Mouse (Mus musculus) frontal cortex, adult 2 months (tissue): Measurements from ENCODE around the gene Bclaf1. TPM values are rescaled to one million over a fixed set of nuclear protein-coding genes. Genes with fewer than 3 reads are reported as not detected.

Experiments
- DNase-seq, 2 experiments: peaks; one replicate each; pipeline ENCODE4 v3.0.0; 2022; ENCODE audit warnings: low spot score in 1 of 2; ENCODE audit errors: extremely low spot score in 1 of 2
- polyA plus RNA-seq: library from polyadenylated mRNA; depleted of rRNA; stranded (reverse); fragments of >200 nt; gene quantifications from 2 replicates; pipeline ENCODE4 v1.2.3, GENCODE M21; 2012

Bclaf1 gene
- polyA plus RNA-seq, 1 experiment: 86.7 TPM

- DNase-seq: no peak
These were observed 1.7 kb downstream of the Bclaf1 start for GRCm38 (mm10) chr10:20313941-20314340.

DNA sequence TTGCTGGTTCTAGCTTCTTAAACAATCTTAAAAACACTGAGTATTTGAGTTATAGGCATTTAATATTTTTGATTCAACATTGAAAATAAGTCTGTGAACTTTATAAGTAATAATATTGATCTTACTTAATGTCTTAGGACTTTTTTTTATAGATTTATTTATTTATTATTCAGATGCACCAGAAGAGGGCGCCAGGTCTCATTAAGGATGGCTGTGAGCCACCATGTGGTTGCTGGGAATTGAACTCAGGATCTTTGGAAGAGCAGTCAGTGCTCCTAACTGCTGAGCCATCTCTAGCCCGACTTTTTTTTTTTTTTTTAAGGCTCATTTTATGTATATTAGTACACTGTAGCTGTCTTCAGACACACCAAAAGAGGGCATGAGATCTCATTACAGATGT is 2.5 kb downstream of the Bclaf1 start:
- no peak for DNase-seq

GRCm38 (mm10) chr10:20317466-20317865 is 5.2 kb downstream of the Bclaf1 start:
- no peak for DNase-seq

- DNase-seq: no peak
These were observed 14.0 kb downstream of the Bclaf1 start for GRCm38 (mm10) chr10:20326226-20326625.

- DNase-seq: no peak
These were observed 19.0 kb downstream of the Bclaf1 start for GRCm38 (mm10) chr10:20331262-20331661.

DNA sequence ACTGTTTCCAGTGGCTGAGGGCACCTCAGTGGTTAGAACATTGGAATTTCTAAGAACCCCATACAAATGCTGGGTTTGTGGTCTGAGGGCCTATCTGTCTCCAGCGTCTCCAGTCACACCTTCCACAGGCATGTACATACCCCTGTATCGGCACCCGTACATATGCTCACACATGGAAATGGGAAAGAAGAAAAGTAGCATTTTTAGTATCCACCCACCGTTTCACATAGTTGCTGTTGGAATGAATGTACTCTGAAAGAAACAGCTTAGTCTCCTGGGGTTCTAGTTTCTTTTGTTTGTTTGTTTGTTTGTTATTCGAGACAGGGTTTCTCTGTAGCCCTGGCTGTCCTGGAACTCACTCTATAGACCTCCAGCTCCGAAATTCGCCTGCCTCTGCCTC is 25.6 kb downstream of the Bclaf1 start:
- DNase-seq: no peak

GRCm38 (mm10) chr10:20345736-20346135 is 33.5 kb downstream of the Bclaf1 start:
- no peak for DNase-seq

DNA sequence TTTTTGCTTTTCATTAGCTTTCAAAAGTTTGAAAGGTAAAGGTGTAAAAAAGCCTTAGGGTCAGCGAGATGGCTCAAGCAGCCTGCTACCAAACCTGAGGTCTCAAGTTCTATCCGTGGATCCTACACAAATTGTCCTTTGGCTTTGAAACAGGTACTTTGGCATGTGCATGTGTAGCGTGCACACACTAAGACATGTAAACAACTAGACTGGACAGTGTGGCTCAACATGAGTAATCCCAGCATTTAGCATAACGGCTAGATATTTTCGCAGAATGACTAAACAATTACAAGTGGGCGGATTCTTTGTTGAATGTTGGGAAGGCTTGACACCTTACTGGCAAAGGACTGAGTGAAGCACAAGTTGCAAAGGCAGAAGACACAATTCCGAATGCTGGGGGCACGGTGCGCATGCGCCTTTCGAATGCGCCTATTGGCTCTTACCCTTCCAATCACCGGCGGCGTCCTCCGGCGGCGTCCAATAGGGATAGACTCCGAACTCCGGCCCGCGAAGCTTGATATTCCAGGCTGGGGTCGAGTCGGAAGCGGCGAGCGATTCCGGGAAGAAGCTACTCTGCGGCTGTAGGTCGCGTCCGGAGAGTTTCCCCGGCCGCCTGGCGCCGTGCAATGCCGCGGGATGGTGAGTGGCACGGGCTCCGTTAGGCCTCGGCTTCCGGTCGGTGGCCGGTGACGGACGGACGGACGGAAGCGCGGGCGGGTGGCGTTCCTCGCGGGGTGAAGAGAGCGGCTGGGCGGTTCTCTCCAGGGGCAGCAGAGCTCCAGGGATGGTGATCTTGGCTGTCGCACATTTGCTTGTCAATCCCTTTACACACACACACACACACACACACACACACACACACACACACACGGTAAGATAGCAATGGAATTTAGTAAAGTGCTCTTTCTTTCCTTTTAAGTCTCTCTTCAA is 35.3 kb downstream of the Bclaf1 start, which contains the start of gene Mtfr2:
Mtfr2 (plus strand) TSS at position 486 of the 930 bp plus-strand sequence.
- DNase-seq: peak; percentile 85 to 96

GRCm38 (mm10) chr10:20348894-20349293 is 36.6 kb downstream of the Bclaf1 start:
- DNase-seq: no peak

DNA sequence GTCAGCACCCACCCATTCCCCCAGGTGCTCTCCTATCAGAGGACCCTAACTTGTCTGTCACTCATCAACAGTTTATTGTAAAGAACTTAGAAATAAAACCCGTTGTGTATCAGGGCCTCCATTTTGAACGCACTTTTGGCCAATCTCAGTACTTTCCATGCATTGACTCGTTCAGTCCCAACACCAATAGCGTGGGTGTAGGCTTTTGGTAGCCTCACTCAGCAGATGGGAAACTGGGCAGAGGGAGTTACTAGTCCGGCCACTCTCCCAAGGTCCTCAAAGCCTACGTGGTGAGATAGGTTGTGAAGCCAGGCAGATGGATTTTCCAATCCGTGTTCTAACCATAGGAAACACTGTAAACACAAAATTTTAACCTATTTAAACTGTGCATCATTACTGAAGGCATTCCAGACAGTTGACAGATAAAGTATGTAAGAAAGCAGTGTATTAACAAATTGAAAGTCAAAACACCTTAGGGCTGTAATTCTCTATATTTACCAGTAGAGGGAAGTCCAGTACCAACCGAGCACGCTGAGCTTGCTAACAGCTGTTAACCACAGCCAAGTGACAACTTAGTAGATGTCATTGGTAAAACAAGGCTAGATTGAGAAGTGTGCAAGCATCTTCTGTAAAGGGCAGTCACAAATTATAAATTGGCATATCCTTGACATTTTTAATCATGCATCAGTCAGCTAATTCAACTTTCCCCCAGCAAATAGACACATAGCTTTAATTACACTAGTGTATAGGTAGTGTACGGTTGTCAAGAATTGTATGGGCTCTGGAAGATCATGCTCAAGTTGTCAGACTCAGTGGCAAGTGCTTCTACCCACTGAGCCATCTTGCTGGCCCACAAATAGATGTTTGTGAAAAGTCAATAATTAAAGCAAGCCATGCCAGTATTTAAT is 49.5 kb downstream of the Bclaf1 start:
- peak in 1 of 2 experiments; percentile 50 for DNase-seq

GRCm38 (mm10) chr10:20362450-20363118 is 50.3 kb downstream of the Bclaf1 start:
- DNase-seq: no peak

- no peak for DNase-seq
These were observed 59.8 kb downstream of the Bclaf1 start for GRCm38 (mm10) chr10:20372046-20372445.

DNA sequence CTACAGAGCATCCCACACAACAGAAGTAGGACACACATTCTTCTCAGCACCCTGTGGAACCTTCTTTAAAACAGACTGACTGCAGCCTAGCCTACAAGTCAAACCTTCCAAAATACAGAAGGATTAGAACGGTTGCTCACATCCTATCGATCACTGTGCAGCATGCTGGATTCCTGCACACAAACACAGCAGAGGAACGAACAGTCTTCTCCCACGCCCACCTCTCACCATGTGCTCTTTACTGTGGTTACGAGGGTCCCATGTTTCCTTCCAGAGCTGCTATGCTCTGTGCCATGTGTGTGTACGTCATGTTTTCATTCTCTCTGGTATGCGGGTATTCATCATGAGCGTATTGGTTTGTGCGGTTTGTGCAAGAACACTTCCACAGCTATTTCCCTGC is 65.4 kb downstream of the Bclaf1 start:
- no peak for DNase-seq

- no peak for DNase-seq
These were observed 66.9 kb downstream of the Bclaf1 start for GRCm38 (mm10) chr10:20379071-20379735.

DNA sequence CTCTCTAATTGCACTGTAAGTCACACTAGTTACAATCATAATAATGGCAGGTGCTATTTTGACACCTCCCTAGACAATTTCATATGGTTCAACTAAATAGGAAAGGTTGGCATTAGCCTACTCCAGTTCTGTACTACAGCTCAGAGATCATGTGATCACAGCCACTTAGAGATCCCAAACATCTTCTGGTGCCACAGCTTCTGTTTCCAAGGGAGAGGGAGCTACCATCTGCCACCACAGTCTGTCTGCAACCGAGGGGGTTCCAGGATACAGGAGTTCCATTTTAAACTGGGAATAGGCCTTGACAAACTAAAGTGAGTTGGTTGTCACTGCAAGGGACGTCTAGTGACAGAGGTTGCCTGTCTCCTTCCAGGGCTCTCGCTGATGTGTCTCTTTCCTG is 68.5 kb downstream of the Bclaf1 start:
- DNase-seq: peak; percentile 35 to 62

GRCm38 (mm10) chr10:20381352-20381751 is 69.1 kb downstream of the Bclaf1 start:
- no peak for DNase-seq

DNA sequence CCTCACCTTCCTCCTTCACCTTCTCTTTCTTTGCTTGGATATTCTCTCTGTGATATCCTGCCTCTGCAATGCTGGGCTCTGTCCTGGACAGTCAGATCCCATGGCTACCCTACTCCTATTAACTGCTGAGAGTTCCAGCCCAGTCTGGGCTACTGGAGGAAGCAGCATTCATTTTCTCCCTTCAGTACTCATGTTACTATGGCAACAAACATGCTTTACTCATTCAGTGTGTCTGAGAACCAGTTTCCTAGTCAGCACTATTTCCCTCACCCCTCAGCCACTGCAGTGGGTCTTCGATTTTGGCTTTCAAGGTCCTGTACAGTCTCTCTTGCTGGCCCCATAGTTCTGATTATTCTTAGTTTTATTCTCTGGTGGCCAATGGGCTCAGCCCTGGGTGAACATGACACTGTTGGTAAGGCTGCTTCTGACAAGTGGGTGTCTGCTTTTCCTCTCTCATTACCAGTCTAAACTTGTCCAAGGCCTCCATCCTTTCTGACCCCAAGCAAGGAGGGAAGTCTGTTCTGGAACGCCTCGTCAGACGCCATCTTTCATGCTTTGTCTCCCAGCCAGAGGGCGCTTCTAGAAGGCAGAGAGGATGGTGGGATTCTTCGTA is 70.6 kb downstream of the Bclaf1 start:
- DNase-seq: no peak

GRCm38 (mm10) chr10:20390568-20390967 is 78.3 kb downstream of the Bclaf1 start:
- DNase-seq: no peak
